Mouse (Mus musculus): ENCODE measurements around the gene Slc9a4. TPM values are rescaled to one million over a fixed set of nuclear protein-coding genes. Genes with fewer than 3 reads are reported as not detected.
"Not testable (repeated sequence)": the region's sequence is repeated elsewhere in the genome, so short reads cannot be mapped to it uniquely, and the experiment has no call there.

The Slc9a4 gene
- total RNA-seq, 2 experiments from 2014 or later, result 0.21 TPM; not detected in 1

- peak; percentile 44 to 47 for DNase-seq
These were observed 71.1 kb downstream of the Slc9a4 start for GRCm38 (mm10) chr1:40650803-40651497.

GRCm38 (mm10) chr1:40657035-40657434 is 77.2 kb downstream of the Slc9a4 start:
- no peak for DNase-seq

GRCm38 (mm10) chr1:40657978-40658496 is 78.2 kb downstream of the Slc9a4 start:
- DNase-seq, result peak; percentile 41 to 84

GRCm38 (mm10) chr1:40659017-40659416 is 79.1 kb downstream of the Slc9a4 start:
- no peak for DNase-seq

GRCm38 (mm10) chr1:40659496-40659895 is 79.6 kb downstream of the Slc9a4 start:
- DNase-seq, result peak in 1 of 2 experiments; percentile 10

GRCm38 (mm10) chr1:40660838-40661237 is 81.0 kb downstream of the Slc9a4 start:
- peak; percentile 11 to 26 for DNase-seq

- DNase-seq, result no peak
These were observed 85.8 kb downstream of the Slc9a4 start for GRCm38 (mm10) chr1:40665401-40666370.

- DNase-seq, result not testable (repeated sequence)
These were observed 87.6 kb downstream of the Slc9a4 start for GRCm38 (mm10) chr1:40667442-40667841.

- DNase-seq, result peak; percentile 72 to 75
These were observed 90.1 kb downstream of the Slc9a4 start for GRCm38 (mm10) chr1:40670025-40670424.

GRCm38 (mm10) chr1:40671490-40671889 is 91.6 kb downstream of the Slc9a4 start:
- DNase-seq, result no peak

- DNase-seq, result peak in 1 of 2 experiments; percentile 15
These were observed 97.4 kb downstream of the Slc9a4 start for GRCm38 (mm10) chr1:40677306-40677705.

Other genes with a start within 250 kb of the Slc9a4 start
- under 1 TPM; 0.75 to 0.99 TPM for gene Il1rl1, start 150.5 kb upstream of the Slc9a4 start, total RNA-seq (2021)
- 1 to 10 TPM; 1.4 to 2.1 TPM for gene Il18r1, start 114.5 kb upstream of the Slc9a4 start, total RNA-seq (2021)
- gene Il18rap, start 64.7 kb upstream of the Slc9a4 start, total RNA-seq (2021), result under 1 TPM in 1 of 2 experiments, not detected in 1; 0.39 TPM
- gene Slc9a2, start 100.5 kb downstream of the Slc9a4 start, total RNA-seq (2021), result 1 to 10 TPM; 2.7 to 2.8 TPM
- under 1 TPM; 0.62 to 0.69 TPM for gene Mfsd9, start 210.6 kb downstream of the Slc9a4 start, total RNA-seq (2021)
- gene Tmem182, start 225.5 kb downstream of the Slc9a4 start, total RNA-seq (2021), result 100 to 1,000 TPM; 147 to 160 TPM

Data from heart, adult 18-20 months (tissue).